Mouse (Mus musculus) kidney, embryonic 14.5 days (tissue): Measurements from ENCODE around the gene E030018B13Rik. TPM values are rescaled to one million over a fixed set of nuclear protein-coding genes. Genes with fewer than 3 reads are reported as not detected.

Experiments
- ATAC-seq: fragments of 200-750 bp; cut with Nextera tagmentation; 2 replicates; pipeline ENCODE4 v1.8.0; 2017; ENCODE audit warnings: moderate number of reproducible peaks, mild to moderate bottlenecking, moderate TSS enrichment, moderate library complexity; ENCODE audit not compliant: low FRiP score, low TSS enrichment
- H3K27ac ChIP-seq: fragments of 300-500 bp; sonication (generic); 2 replicates; pipeline ENCODE4 v1.5.1; 2014; ENCODE audit warnings: low read depth, mild to moderate bottlenecking, low read length, moderate library complexity, mixed read lengths
- H3K27me3 ChIP-seq: fragments of 300-500 bp; sonication (generic); 2 replicates; pipeline ENCODE4 v1.6.1; 2014; ENCODE audit warnings: mild to moderate bottlenecking, low read length; ENCODE audit not compliant: control insufficient read depth, insufficient read depth
- H3K36me3 ChIP-seq: fragments of 300-500 bp; sonication (generic); 2 replicates; pipeline ENCODE4 v1.6.1; 2014; ENCODE audit warnings: low read length, mixed read lengths; ENCODE audit not compliant: control insufficient read depth, insufficient read depth
- H3K4me1 ChIP-seq: fragments of 300-500 bp; sonication (generic); 2 replicates; pipeline ENCODE4 v1.6.1; 2014; ENCODE audit warnings: low read length, mixed read lengths; ENCODE audit not compliant: control insufficient read depth, insufficient read depth
- H3K4me2 ChIP-seq: fragments of 300-500 bp; sonication (generic); replicated peaks from 2 replicates; pipeline ENCODE4 v1.6.1; 2014; ENCODE audit warnings: low read depth, mild to moderate bottlenecking, low read length
- H3K4me3 ChIP-seq: fragments of 300-500 bp; sonication (generic); 2 replicates; pipeline ENCODE4 v1.5.1; 2014; ENCODE audit warnings: mild to moderate bottlenecking, low read length
- H3K9ac ChIP-seq: fragments of 300-500 bp; sonication (generic); 2 replicates; pipeline ENCODE4 v1.6.1; 2014; ENCODE audit warnings: low read depth, mild to moderate bottlenecking, low read length, moderate library complexity
- H3K9me3 ChIP-seq: fragments of 300-500 bp; sonication (generic); 2 replicates; pipeline ENCODE4 v1.6.1; 2016; ENCODE audit warnings: low read length; ENCODE audit not compliant: control insufficient read depth
- whole genome bisulfite sequencing: fragments of 180-500 bp; shearing (Covaris S2); extraction: QIAGEN DNeasy Blood & Tissue Kit; methylation state at CpG from one replicate; pipeline ENCODE4 v1.1.7; 2014; 5-methylcytosine and 5-hydroxymethylcytosine counted together
- polyA plus RNA-seq: library from polyadenylated mRNA; unstranded; fragments of >200 nt; fragmentation: Nextera tagmentation; extraction: Ambion mirVana; gene quantifications from 2 replicates; pipeline ENCODE4 v1.2.1, GENCODE M21; 2014

Gene E030018B13Rik
- polyA plus RNA-seq, 1 experiment from 2014 or later = 0.35 TPM

GRCm38 (mm10) chr7:63941501-63941900 lies 24.8 kb downstream of the E030018B13Rik start:
- no peaks in the 10 kb centered on the region for H3K27me3 ChIP-seq
- no peak overlapping the region for H3K27ac ChIP-seq
- no peak overlapping the region for H3K4me2 ChIP-seq
- 0 out of 2 replicates have a peak, but pooled peaks cover 4% of the 10 kb centered on the region for H3K4me1 ChIP-seq
- ATAC-seq = no peak
- H3K4me3 ChIP-seq = no peak overlapping the region
- 82% methylated on average over 4 of the region's 4 CpGs for WGBS
- H3K36me3 ChIP-seq = no peaks in the 10 kb centered on the region
- no peaks in the 10 kb centered on the region for H3K9me3 ChIP-seq
- H3K9ac ChIP-seq = no peak overlapping the region

- 55% methylated on average over 2 of the region's 2 CpGs for WGBS
- no peak overlapping the region for H3K4me2 ChIP-seq
- H3K36me3 ChIP-seq = no peaks in the 10 kb centered on the region
- no peaks in the 10 kb centered on the region for H3K27me3 ChIP-seq
- no peak overlapping the region for H3K27ac ChIP-seq
- no peak for ATAC-seq
- H3K4me3 ChIP-seq = no peak overlapping the region
- H3K9me3 ChIP-seq = no peaks in the 10 kb centered on the region
- H3K9ac ChIP-seq = no peak overlapping the region
- H3K4me1 ChIP-seq = 0 out of 2 replicates have a peak, but pooled peaks cover 4% of the 10 kb centered on the region
Observed at GRCm38 (mm10) chr7:63943946-63944345, 27.3 kb downstream of the E030018B13Rik start.

- H3K27me3 ChIP-seq = no peaks in the 10 kb centered on the region
- H3K27ac ChIP-seq = no peak overlapping the region
- H3K4me1 ChIP-seq = no peaks in the 10 kb centered on the region
- no peaks in the 10 kb centered on the region for H3K9me3 ChIP-seq
- H3K4me2 ChIP-seq = no peak overlapping the region
- H3K36me3 ChIP-seq = no peaks in the 10 kb centered on the region
- ATAC-seq = no peak
- no peak overlapping the region for H3K4me3 ChIP-seq
- 71% methylated on average over 11 of the region's 11 CpGs for WGBS
- H3K9ac ChIP-seq = no peak overlapping the region
Observed at GRCm38 (mm10) chr7:63947514-63948487, 31.1 kb downstream of the E030018B13Rik start.

GRCm38 (mm10) chr7:63949176-63949575 lies 32.5 kb downstream of the E030018B13Rik start:
- H3K9me3 ChIP-seq = no peaks in the 10 kb centered on the region
- H3K4me3 ChIP-seq = no peak overlapping the region
- no peak for ATAC-seq
- 43% methylated on average over 3 of the region's 3 CpGs for WGBS
- H3K27ac ChIP-seq = no peak overlapping the region
- H3K9ac ChIP-seq = no peak overlapping the region
- no peaks in the 10 kb centered on the region for H3K27me3 ChIP-seq
- H3K4me2 ChIP-seq = no peak overlapping the region
- no peaks in the 10 kb centered on the region for H3K36me3 ChIP-seq
- H3K4me1 ChIP-seq = no peaks in the 10 kb centered on the region

- Histone ChIP-seq H3K27me3 (no peaks in the 10 kb centered on the region), H3K27ac (no peak overlapping the region), H3K9ac (no peak overlapping the region), H3K9me3 (no peaks in the 10 kb centered on the region), H3K4me3 (no peak overlapping the region), H3K4me2 (no peak overlapping the region), H3K36me3 (no peaks in the 10 kb centered on the region), H3K4me1 (no peaks in the 10 kb centered on the region)
- 81% methylated on average over 10 of the region's 10 CpGs for WGBS
- ATAC-seq = no peak
Observed at GRCm38 (mm10) chr7:63950931-63951607, 34.4 kb downstream of the E030018B13Rik start.

GRCm38 (mm10) chr7:63952077-63952898 lies 35.6 kb downstream of the E030018B13Rik start:
- no peak overlapping the region for H3K27ac ChIP-seq
- H3K4me2 ChIP-seq = no peak overlapping the region
- H3K9ac ChIP-seq = no peak overlapping the region
- no peak overlapping the region for H3K4me3 ChIP-seq
- H3K9me3 ChIP-seq = no peaks in the 10 kb centered on the region
- no peaks in the 10 kb centered on the region for H3K4me1 ChIP-seq
- no peak for ATAC-seq
- H3K36me3 ChIP-seq = no peaks in the 10 kb centered on the region
- no peaks in the 10 kb centered on the region for H3K27me3 ChIP-seq
- WGBS = 71% methylated on average over 7 of the region's 7 CpGs

GRCm38 (mm10) chr7:63955440-63955839 lies 38.8 kb downstream of the E030018B13Rik start:
- no peak overlapping the region for H3K4me2 ChIP-seq
- H3K27me3 ChIP-seq = no peaks in the 10 kb centered on the region
- no peak overlapping the region for H3K27ac ChIP-seq
- no peak overlapping the region for H3K9ac ChIP-seq
- no peak for ATAC-seq
- no peaks in the 10 kb centered on the region for H3K9me3 ChIP-seq
- 83% methylated on average over 2 of the region's 2 CpGs for WGBS
- no peaks in the 10 kb centered on the region for H3K4me1 ChIP-seq
- H3K36me3 ChIP-seq = no peaks in the 10 kb centered on the region
- H3K4me3 ChIP-seq = no peak overlapping the region

- Histone ChIP-seq H3K36me3 (no peaks in the 10 kb centered on the region), H3K4me2 (no peak overlapping the region), H3K27me3 (no peaks in the 10 kb centered on the region), H3K27ac (no peak overlapping the region), H3K4me1 (no peaks in the 10 kb centered on the region), H3K4me3 (no peak overlapping the region), H3K9ac (no peak overlapping the region), H3K9me3 (no peaks in the 10 kb centered on the region)
- WGBS = 74% methylated on average over 14 of the region's 14 CpGs
- no peak for ATAC-seq
Observed at GRCm38 (mm10) chr7:63956138-63956823, 39.6 kb downstream of the E030018B13Rik start.
